Mouse (Mus musculus) ovary, postnatal 10 days (tissue): ENCODE measurements at regions not wholly inside any gene's neighbourhood (a gene's known extent, or its start where the extent isn't known, plus 50 kb on each side); places are given as distances from the start of the nearest gene placed in this dataset.

Experiments
- DNase-seq: peaks from one replicate; pipeline ENCODE4 v3.0.0; 2022; ENCODE audit warnings: low spot score

DNA sequence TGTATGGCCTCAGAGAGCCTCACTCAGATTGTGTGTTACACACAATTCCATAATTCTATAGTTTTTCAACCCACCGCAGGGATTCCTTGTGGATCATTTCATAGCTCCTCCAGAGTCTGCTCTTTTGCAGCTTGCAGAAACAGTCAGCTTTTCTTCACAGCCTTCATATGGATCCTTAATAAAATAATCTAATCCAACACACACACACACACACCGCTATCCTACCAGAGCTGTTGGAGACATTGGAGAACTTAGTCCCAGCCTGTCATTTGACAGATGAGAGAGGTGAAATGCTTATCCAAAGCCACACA, 71.2 kb upstream of the Foxo1 start:
- no peak for DNase-seq

DNA sequence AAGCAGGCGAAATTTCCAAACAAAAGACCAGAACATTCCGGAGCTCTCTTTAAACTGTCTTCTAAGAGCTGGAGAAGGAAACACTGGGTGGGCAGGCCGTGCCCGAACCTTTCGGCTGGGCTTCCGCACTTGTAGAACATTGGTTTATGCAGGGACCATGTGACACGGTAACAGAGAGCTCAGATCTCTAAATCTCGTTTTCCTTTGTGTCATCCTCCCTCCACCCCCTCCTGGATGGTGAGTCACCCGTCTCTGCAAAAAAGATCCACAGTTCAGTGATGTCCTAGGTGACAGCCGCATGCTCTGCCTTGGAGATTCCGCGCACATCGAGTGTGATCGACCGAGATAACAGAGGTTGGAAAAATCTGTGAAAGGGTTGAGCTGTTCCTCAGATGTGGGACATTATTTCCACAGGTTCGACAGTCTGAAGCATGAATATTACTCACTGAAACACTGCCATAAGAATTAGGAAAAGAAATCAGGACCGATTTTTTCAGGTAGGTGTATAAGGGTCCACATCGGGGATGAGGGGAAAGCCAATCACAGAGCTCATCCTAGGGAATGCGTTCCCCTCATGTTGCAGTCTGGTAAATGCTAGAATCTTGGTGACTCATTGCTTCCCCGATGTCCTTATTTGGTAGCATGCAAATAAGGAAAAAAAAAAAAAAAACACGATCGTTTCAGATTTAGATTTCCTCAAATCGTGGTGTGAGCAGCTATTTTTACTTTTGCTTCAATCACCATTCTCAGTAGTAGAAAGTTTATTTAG, 70.0 kb upstream of the Foxo1 start:
- no peak for DNase-seq

DNA sequence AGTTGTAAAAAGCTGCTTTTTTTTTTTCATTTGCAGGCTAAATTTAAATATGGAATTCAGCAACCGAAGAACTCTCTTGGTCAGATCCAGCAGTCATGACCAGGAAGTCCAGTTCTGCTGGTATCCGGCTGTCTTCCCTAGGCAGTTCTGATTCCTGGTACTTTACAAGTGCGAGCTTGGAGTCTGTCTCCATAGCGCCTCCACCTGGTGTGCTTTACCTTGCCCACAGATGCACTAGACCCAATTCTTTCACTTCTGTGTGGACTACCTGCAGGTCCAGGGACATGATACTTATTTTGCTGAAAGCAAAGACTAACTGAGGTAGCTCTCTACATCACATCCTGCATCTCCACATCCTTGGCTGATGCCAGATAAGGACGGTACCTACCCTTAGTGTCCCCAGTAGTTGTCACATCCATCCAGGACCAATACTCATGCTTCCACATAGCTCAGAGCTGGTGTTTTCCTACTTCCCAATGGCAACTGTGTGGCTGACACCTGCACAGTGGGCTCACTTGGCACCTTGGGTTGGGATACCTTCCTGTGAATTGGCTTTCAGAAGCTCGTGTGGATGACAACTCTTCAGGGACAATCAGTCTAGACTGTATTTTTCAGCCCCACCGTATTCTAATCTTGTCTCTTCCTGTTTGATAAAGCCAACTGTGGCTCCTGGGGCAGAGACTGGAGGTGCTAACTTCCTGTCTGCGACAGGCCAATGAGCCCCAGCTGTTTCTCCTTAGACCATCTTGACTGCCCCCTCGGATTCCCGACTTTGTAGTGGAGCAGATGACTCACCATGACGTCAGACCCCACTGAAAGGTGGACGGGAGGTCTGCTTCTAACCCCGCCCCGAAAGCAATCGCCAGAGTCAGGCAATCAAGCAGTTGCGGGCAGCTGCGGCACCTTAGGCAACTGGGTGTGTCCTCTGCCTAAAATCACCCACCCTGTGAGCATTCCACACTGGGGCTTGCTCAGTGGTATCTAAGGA, 69.1 kb upstream of the Foxo1 start:
- DNase-seq, result no peak

DNA sequence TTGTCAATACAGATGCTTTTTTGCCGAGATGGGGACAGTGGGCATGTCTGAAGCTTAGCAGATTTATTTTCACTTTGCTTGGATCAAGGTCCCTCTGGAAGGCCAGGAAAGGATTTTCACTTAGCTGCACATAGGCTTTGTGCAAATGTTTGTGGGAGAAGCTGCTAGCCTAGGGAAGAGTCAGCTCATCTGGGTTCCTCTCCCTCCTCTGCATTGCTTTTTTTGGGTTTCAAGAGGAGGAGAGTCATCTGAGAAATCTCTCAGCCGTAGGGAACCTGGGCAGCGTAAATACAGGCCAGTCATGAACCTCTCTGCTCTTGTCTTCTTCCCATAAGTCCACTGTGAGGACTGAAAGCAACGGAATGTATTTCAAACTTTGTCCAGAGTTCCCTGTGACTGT, 68.0 kb upstream of the Foxo1 start:
- no peak for DNase-seq

DNA sequence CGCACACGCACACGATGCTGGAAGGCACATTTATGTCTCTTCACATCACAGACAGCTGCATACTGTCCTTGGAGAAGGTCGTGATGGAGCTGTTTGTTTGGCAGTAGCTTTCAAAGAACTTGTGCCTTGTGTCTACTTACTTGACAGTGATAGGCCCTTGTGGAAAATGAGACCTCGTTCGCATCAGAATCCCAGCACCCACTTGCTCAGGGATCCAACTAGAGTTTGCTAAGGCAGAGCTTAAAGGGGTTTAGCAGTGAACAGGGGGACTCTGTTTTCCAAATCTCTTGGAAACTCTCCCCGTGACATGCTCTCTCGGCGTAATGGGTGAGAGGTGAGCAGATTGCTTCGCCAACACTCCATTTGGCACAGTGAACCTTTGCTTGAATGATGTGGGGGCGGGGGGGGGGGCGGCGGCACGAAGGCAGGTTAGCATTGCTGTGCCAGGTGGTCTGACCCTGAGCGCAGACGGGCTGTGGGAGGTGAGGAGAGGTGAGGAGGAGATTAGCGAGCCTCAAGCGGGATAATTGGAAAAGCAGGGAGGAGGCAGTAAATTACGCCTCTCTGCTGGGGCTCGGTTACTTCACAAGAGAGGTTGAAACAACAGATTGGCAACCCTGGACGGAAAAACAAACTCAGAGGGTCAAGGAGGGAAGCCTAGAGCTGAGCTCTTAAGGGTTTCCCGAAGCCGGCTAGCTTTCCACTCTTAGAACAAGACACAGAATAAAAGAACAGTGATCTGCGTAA, 57.4 kb upstream of the Foxo1 start:
- DNase-seq, result no peak

DNA sequence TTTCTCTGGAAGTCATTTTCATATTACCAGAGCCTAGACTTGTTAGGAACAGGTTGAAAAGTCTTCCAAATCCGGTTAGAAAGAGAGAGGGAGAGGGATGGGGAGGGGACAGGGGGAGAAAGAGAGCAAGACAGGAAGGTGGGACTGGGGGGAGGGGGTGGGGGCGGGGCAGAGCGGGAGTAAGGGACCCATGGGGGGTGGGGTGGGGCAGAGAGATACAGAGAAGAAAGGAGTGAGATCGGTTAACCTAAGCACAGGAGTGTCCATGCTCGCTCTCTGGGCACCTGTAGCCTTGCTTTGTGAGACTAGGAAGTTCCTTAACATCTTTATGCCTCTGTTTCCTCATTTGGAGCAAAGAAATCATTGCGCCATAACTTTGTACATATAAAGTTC, 56.8 kb upstream of the Foxo1 start:
- no peak for DNase-seq

DNA sequence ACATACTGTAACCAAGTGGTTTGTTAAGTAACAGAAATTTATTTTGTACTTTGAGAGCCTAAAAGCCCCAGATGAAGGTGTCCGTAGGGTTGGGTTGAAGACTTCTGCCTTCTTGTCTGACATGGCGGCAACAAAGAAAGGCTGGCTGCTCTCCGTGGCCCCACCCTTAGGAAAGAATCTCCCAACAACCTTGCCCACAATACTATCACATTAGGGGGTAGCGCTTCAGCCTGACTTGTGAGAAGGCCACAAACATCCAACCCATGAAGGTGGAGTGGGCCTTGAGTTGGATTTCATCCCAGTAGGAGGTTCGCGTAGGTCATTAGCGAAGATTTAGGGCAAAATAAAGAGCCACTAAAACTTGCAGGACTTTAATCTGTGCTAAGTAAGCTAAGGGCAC, 54.0 kb upstream of the Foxo1 start:
- no peak for DNase-seq

DNA sequence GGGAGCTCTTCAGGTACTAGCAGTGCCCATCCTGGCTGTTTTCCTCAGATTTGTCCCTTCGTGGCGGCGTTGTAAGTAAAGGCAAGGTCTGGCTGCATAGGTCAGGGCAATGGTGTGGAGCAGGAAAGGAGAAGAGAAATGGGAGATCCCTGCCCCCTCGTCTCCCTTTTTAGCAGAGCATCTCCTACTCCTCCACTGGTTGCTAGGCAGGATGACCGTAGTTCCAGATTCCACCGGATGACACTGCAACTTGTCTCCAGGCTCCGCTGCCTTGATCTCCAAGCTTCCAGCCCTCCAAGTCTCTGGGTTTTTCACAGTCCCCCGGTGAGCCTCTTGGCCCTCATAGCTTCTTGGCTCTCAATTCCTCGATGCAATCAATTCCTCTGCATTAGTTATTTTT, 53.1 kb upstream of the Foxo1 start:
- DNase-seq, result no peak
